Mouse (Mus musculus): Measurements from ENCODE around the gene Htr1b. TPM values are rescaled to one million over a fixed set of nuclear protein-coding genes. Genes with fewer than 3 reads are reported as not detected.

Htr1b gene
- 1.3 and 1.5 TPM in 2 replicates for polyA plus RNA-seq (2015; fragmentation: Nextera tagmentation; extraction: Ambion mirVana)

GRCm38 (mm10) chr9:81633437-81633973 lies at the start of gene Htr1b:
Gene Htr1b (minus strand): TSS chr9:81633828.
- Histone ChIP-seq H3K27ac (peak within 1 kb of the TSS; percentile 44; the same call in 1 of the 2 replicates), H3K4me3 (replicated peaks) (peak within 1 kb of the TSS; percentile 69), H3K9me3 (no peaks in the 10 kb centered on the region), H3K4me1 (peaks cover 15% of the 10 kb centered on the region; the same call in 1 of the 2 replicates), H3K36me3 (no peaks in the 10 kb centered on the region), H3K9ac (peak within 1 kb of the TSS; percentile 46; the same call in 1 of the 2 replicates), H3K27me3 (replicated peaks) (0 out of 2 replicates have a peak, but pooled peaks cover 19% of the 10 kb centered on the region), H3K4me2 (peak within 1 kb of the TSS; percentile 97)
- 1% methylated on average over 26 of the region's 26 CpGs for WGBS
- ATAC-seq (ENCODE audit: insufficient read depth, low FRiP score, low read depth): peak; percentile 80

DNA sequence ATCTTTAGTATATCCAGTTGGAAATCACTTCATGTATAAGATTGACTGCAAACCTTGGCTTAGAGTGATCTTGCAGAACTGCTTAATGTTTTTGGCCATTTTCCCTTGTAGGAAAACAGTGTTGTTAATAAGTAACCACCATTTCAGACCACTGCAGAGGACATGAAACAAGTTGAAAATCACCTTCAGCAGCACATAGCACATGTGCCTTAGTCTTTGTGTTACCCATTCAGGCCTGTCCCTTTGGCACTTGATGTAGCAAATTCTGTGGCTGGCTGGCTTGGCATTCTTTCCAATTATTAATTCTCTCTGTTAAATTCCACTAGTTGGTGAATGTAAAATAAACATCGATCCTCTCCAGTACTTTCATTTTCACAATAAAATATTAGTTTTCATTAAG lies 43.1 kb upstream of the Htr1b start:
- ATAC-seq (ENCODE audit: insufficient read depth, low FRiP score, low read depth): no peak
- WGBS: 94% methylated on average over 1 of the region's 1 CpGs
- no peak overlapping the region for H3K4me2 ChIP-seq
- H3K27me3 ChIP-seq (replicated peaks): no peaks in the 10 kb centered on the region
- no peaks in the 10 kb centered on the region for H3K36me3 ChIP-seq
- no peak overlapping the region for H3K9ac ChIP-seq
- H3K9me3 ChIP-seq: no peaks in the 10 kb centered on the region
- no peak overlapping the region for H3K27ac ChIP-seq
- no peaks in the 10 kb centered on the region for H3K4me1 ChIP-seq
- no peak overlapping the region for H3K4me3 ChIP-seq (replicated peaks)

- Histone ChIP-seq H3K36me3 (no peaks in the 10 kb centered on the region), H3K4me2 (no peak overlapping the region), H3K9ac (no peak overlapping the region), H3K4me1 (0 out of 2 replicates have a peak, but pooled peaks cover 3% of the 10 kb centered on the region), H3K9me3 (no peaks in the 10 kb centered on the region), H3K4me3 (replicated peaks) (no peak overlapping the region), H3K27ac (no peak overlapping the region), H3K27me3 (replicated peaks) (0 out of 2 replicates have a peak, but pooled peaks cover 3% of the 10 kb centered on the region)
- WGBS: 86% methylated on average over 1 of the region's 1 CpGs
- ATAC-seq (ENCODE audit: insufficient read depth, low FRiP score, low read depth): no peak
These were observed 3.9 kb upstream of the Htr1b start for GRCm38 (mm10) chr9:81637486-81637885.

DNA sequence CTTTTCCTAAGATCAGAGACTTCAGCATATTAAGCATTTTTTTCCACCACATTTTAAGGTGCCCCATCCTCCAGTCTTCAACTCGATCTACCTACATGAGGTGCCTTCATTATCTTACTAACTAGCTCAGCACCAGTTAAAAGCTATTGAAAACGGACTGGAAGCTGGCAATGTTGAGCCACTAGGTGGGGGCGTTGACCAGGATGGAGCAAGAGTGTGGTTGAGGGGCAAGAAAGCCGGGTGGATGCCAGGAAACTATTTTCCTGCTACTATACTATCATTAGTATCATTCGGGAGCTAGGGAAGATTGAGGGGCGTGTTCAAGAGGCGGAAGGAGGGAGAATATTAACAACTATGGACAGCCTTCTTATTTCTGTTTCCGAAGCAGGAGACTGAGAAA lies 1.5 kb upstream of the Htr1b start:
- Histone ChIP-seq H3K4me1 (peaks cover 15% of the 10 kb centered on the region; the same call in 1 of the 2 replicates), H3K27ac (no peak overlapping the region), H3K4me2 (peak overlapping the region; percentile 51), H3K27me3 (replicated peaks) (0 out of 2 replicates have a peak, but pooled peaks cover 19% of the 10 kb centered on the region), H3K9me3 (no peaks in the 10 kb centered on the region), H3K9ac (no peak overlapping the region), H3K4me3 (replicated peaks) (peak overlapping the region; percentile 19), H3K36me3 (no peaks in the 10 kb centered on the region)
- WGBS: 3% methylated on average over 8 of the region's 8 CpGs
- no peak for ATAC-seq (ENCODE audit: insufficient read depth, low FRiP score, low read depth)

- H3K27ac ChIP-seq: no peak overlapping the region
- H3K4me1 ChIP-seq: peaks cover 15% of the 10 kb centered on the region; the same call in 1 of the 2 replicates
- peak overlapping the region; percentile 97 for H3K4me2 ChIP-seq
- WGBS: 4% methylated on average over 10 of the region's 10 CpGs
- H3K4me3 ChIP-seq (replicated peaks): peak overlapping the region; percentile 69
- H3K36me3 ChIP-seq: no peaks in the 10 kb centered on the region
- ATAC-seq (ENCODE audit: insufficient read depth, low FRiP score, low read depth): no peak
- H3K9me3 ChIP-seq: no peaks in the 10 kb centered on the region
- H3K9ac ChIP-seq: no peak overlapping the region
- 0 out of 2 replicates have a peak, but pooled peaks cover 19% of the 10 kb centered on the region for H3K27me3 ChIP-seq (replicated peaks)
These were observed 535 bp upstream of the Htr1b start for GRCm38 (mm10) chr9:81634163-81634562.

- Histone ChIP-seq H3K9ac (peak overlapping the region; percentile 46; the same call in 1 of the 2 replicates), H3K4me1 (peaks cover 15% of the 10 kb centered on the region; the same call in 1 of the 2 replicates), H3K27me3 (replicated peaks) (0 out of 2 replicates have a peak, but pooled peaks cover 19% of the 10 kb centered on the region), H3K36me3 (no peaks in the 10 kb centered on the region), H3K9me3 (no peaks in the 10 kb centered on the region), H3K4me3 (replicated peaks) (peak overlapping the region; percentile 69), H3K4me2 (peak overlapping the region; percentile 97), H3K27ac (peak overlapping the region; percentile 44; the same call in 1 of the 2 replicates)
- under 1% methylated on average over 47 of the region's 47 CpGs for WGBS
- peak; percentile 25; the same call in 1 of the 2 replicates for ATAC-seq (ENCODE audit: insufficient read depth, low FRiP score, low read depth)
These were observed 742 bp downstream of the Htr1b start for GRCm38 (mm10) chr9:81632736-81633436.

GRCm38 (mm10) chr9:81632191-81632735 lies 1.4 kb downstream of the Htr1b start:
- Histone ChIP-seq H3K9ac (peak overlapping the region; percentile 46; the same call in 1 of the 2 replicates), H3K9me3 (no peaks in the 10 kb centered on the region), H3K4me3 (replicated peaks) (peak overlapping the region; percentile 69), H3K4me2 (peak overlapping the region; percentile 97), H3K27ac (no peak overlapping the region), H3K4me1 (peaks cover 15% of the 10 kb centered on the region; the same call in 1 of the 2 replicates), H3K36me3 (no peaks in the 10 kb centered on the region), H3K27me3 (replicated peaks) (0 out of 2 replicates have a peak, but pooled peaks cover 19% of the 10 kb centered on the region)
- no peak for ATAC-seq (ENCODE audit: insufficient read depth, low FRiP score, low read depth)
- WGBS: under 1% methylated on average over 31 of the region's 31 CpGs

DNA sequence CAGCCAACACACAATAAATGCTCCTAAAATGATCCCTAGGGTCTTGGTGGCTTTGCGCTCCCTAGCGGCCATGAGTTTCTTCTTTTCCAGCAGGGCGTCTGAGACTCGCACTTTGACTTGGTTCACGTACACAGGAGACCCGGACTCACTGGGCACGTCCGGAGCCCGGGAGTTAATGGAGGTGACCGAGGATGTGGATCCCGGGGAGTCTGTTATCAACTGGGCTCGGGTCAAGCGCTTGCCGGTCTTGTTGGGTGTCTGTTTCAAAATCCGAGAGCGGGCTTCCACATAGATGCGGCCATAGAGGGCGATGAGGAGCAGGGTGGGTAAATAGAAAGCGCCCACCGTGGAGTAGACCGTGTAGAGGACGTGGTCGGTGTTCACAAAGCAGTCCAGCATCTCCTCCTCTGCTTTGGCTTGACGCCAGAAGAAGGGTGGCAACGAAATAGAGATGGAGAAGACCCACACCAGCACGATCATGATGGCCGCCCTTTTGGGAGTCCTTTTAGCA lies 2.0 kb downstream of the Htr1b start:
- Histone ChIP-seq H3K27me3 (replicated peaks) (0 out of 2 replicates have a peak, but pooled peaks cover 19% of the 10 kb centered on the region), H3K4me2 (peak overlapping the region; percentile 97), H3K4me1 (peaks cover 15% of the 10 kb centered on the region; the same call in 1 of the 2 replicates), H3K4me3 (replicated peaks) (peak overlapping the region; percentile 69), H3K9me3 (no peaks in the 10 kb centered on the region), H3K36me3 (no peaks in the 10 kb centered on the region), H3K27ac (no peak overlapping the region), H3K9ac (no peak overlapping the region)
- WGBS: 5% methylated on average over 27 of the region's 27 CpGs
- no peak for ATAC-seq (ENCODE audit: insufficient read depth, low FRiP score, low read depth)

DNA sequence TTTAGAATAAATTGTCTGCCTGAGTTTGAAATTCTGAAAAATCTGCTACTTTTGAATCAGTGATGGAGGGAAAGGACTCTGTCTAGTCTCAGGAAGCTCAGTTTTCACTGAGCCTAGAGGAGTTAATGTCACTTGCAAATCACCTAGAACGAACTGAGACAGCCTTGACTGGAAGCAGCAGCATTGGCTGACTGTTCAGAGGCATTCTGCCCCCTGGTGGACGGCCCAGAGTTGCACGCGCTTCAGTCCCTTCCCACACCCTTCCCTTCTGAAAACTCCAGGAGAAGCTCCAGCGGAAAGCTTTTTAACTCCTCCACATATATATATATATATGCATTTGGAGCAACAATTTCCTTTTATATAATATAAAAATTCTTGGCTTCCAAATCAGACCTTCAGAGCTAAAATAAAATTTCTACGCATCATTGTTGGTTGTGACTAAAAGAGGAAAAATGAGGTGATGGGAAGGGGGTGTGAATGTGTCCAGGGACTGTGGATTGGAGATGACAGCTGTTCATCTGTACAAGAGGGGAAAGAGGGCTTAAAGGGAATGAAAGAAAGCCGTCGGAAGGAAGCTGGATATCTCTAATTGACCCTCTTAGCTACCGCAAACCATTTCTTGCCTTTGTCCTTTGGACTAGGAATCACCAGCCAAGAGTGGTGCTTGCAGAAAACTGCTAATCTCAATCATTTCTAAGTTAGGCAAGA lies 6.6 kb downstream of the Htr1b start:
- WGBS: 34% methylated on average over 9 of the region's 9 CpGs
- no peaks in the 10 kb centered on the region for H3K9me3 ChIP-seq
- no peak overlapping the region for H3K27ac ChIP-seq
- no peak overlapping the region for H3K4me2 ChIP-seq
- H3K36me3 ChIP-seq: no peaks in the 10 kb centered on the region
- H3K4me3 ChIP-seq (replicated peaks): no peak overlapping the region
- H3K27me3 ChIP-seq (replicated peaks): 0 out of 2 replicates have a peak, but pooled peaks cover 12% of the 10 kb centered on the region
- H3K9ac ChIP-seq: no peak overlapping the region
- ATAC-seq (ENCODE audit: insufficient read depth, low FRiP score, low read depth): peak; percentile 43; the same call in 1 of the 2 replicates
- H3K4me1 ChIP-seq: peaks cover 8% of the 10 kb centered on the region; the same call in 1 of the 2 replicates

DNA sequence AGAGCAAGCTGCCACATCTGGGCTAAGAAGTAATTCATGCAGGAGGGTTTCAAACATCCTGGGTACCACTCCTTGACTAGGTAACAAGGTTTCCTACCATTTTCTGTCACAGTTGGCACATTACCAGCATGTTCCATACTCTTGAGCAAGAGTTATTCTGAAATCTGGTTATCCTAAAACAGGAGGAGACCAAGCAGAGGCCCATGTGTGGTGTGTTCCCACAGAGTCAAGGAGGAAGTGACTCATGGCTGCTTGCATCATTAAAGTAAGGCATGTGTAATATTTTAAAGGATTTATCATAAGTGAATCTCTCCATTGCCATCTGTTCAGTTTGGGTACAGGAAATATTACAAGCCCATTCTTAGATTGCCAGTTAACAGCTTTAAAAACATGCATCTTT lies 7.7 kb downstream of the Htr1b start:
- H3K4me1 ChIP-seq: no peaks in the 10 kb centered on the region
- H3K27me3 ChIP-seq (replicated peaks): 0 out of 2 replicates have a peak, but pooled peaks cover under 1% of the 10 kb centered on the region
- no peaks in the 10 kb centered on the region for H3K9me3 ChIP-seq
- no peak for ATAC-seq (ENCODE audit: insufficient read depth, low FRiP score, low read depth)
- H3K27ac ChIP-seq: no peak overlapping the region
- no peak overlapping the region for H3K9ac ChIP-seq
- H3K4me2 ChIP-seq: no peak overlapping the region
- no peaks in the 10 kb centered on the region for H3K36me3 ChIP-seq
- no peak overlapping the region for H3K4me3 ChIP-seq (replicated peaks)

GRCm38 (mm10) chr9:81622873-81623272 lies 10.8 kb downstream of the Htr1b start:
- no peaks in the 10 kb centered on the region for H3K27me3 ChIP-seq (replicated peaks)
- H3K9me3 ChIP-seq: no peaks in the 10 kb centered on the region
- WGBS: 59% methylated on average over 5 of the region's 5 CpGs
- ATAC-seq (ENCODE audit: insufficient read depth, low FRiP score, low read depth): no peak
- H3K4me1 ChIP-seq: no peaks in the 10 kb centered on the region
- H3K27ac ChIP-seq: no peak overlapping the region
- H3K9ac ChIP-seq: no peak overlapping the region
- H3K4me2 ChIP-seq: no peak overlapping the region
- no peaks in the 10 kb centered on the region for H3K36me3 ChIP-seq
- H3K4me3 ChIP-seq (replicated peaks): no peak overlapping the region

Data from stomach, embryonic 15.5 days (tissue).